ENCODE assay signal across 8 mouse cellular contexts in the genomic region with DNA sequence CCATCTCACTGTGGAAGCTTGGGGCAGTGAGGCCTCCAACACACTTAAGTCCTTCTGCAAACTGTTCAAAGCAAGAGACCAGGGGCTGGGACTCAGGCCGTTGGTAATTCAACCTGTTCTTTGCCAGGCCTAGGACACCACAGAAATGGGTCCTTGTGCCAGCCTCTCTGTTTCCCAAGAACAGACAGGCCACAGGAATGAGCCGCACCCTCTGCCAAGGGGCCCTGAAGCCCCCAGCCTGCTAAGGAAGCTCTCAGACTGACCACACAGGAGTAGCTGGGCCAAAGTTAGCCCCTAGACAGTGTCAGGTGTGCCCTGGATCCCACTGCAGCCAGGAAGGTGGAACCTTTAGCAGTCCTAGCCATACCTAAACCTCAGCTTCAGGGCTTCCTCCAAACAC. TPM values are rescaled to one million over a fixed set of nuclear protein-coding genes. Genes with fewer than 3 reads are reported as not detected.
DNase-seq lines count a peak whose midpoint lies in the region; ATAC-seq and TF ChIP-seq lines count a peak whose summit lies in the region.

No protein-coding gene starts in this region.

- peak; percentile 25 for DNase-seq in adrenal gland, adult 8-10 months
- no peak for DNase-seq in adrenal gland, postnatal 4 days (ENCODE audit: low spot score in 2 of 2)
- DNase-seq in spleen, adult 2 months (ENCODE audit: low read depth in 1 of 2, low spot score in 2 of 2), result no peak
- DNase-seq in spleen, postnatal 10 days (ENCODE audit: low spot score in 2 of 2), result no peak
- no peak for DNase-seq in hindbrain, embryonic 14.5 days (ENCODE audit: low spot score)
- DNase-seq in lung, postnatal 10 days, result peak; percentile 28
- DNase-seq in retina, postnatal 1 day, result no peak
- DNase-seq in right cerebral cortex, adult 18-20 months, result no peak

- H3K27me3 ChIP-seq in spleen, adult 2 months (ENCODE audit: control insufficient read depth, insufficient read depth, low read length), result no peaks in the 10 kb centered on the region
- no peaks in the 10 kb centered on the region for H3K27me3 ChIP-seq in hindbrain, embryonic 14.5 days (ENCODE audit: control insufficient read depth, insufficient read depth, low read length)

- ATAC-seq in hindbrain, embryonic 14.5 days (ENCODE audit: low FRiP score), result no peak

- peak overlapping the region; percentile 28 for H3K27ac ChIP-seq in spleen, adult 2 months (ENCODE audit: insufficient read depth, low read length)
- peak overlapping the region; percentile 92 for H3K27ac ChIP-seq in hindbrain, embryonic 14.5 days

- peak overlapping the region; percentile 68 for H3K4me3 ChIP-seq in spleen, adult 2 months (ENCODE audit: extremely low read depth, insufficient read depth, insufficient read length)
- H3K4me3 ChIP-seq in hindbrain, embryonic 14.5 days (replicated peaks; ENCODE audit: low read length), result peak overlapping the region; percentile 96

- no peaks in the 10 kb centered on the region for H3K9me3 ChIP-seq in hindbrain, embryonic 14.5 days (ENCODE audit: control insufficient read depth, low read length)

- H3K4me2 ChIP-seq in hindbrain, embryonic 14.5 days (replicated peaks), result peak overlapping the region; percentile 92

- H3K4me1 ChIP-seq in spleen, adult 2 months (ENCODE audit: control insufficient read depth, insufficient read depth, insufficient read length), result peaks cover 29% of the 10 kb centered on the region; the same call in 1 of the 2 replicates
- peaks cover 44% of the 10 kb centered on the region for H3K4me1 ChIP-seq in hindbrain, embryonic 14.5 days (replicated peaks; ENCODE audit: control insufficient read depth, insufficient read depth, low read length)

- WGBS in spleen, adult 2 months, result 50% methylated on average over 2 of the region's 2 CpGs
- 63% methylated on average over 2 of the region's 2 CpGs for WGBS in hindbrain, embryonic 14.5 days

- peak overlapping the region; percentile 87 for H3K9ac ChIP-seq in hindbrain, embryonic 14.5 days

- no peak for TF ChIP-seq CTCF in spleen, adult 2 months (IDR thresholded peaks at IDR 0.05; ENCODE audit: extremely low read depth, insufficient read depth, insufficient read length, insufficient replicate concordance)

- TF ChIP-seq POLR2A in spleen, adult 2 months (IDR thresholded peaks at IDR 0.05; ENCODE audit: low read depth, low read length), result no peak

- H3K36me3 ChIP-seq in spleen, adult 2 months (ENCODE audit: control insufficient read depth, insufficient read depth, low read length), result 0 out of 2 replicates have a peak, but pooled peaks cover 1% of the 10 kb centered on the region
- peaks cover 22% of the 10 kb centered on the region for H3K36me3 ChIP-seq in hindbrain, embryonic 14.5 days (replicated peaks; ENCODE audit: control insufficient read depth, insufficient read depth)

RNA-seq across cellular contexts. Expression of a gene that starts 1.1 kb away (rescaled TPM):
- total RNA-seq in adrenal gland, adult 8-10 months (2022), result 100 to 1,000 TPM; 118 to 131 (median 125) TPM
- 100 to 1,000 TPM; 145 to 158 TPM for total RNA-seq in adrenal gland, postnatal 4 days (2021)
- 147 and 188 TPM in 2 replicates for polyA plus RNA-seq in spleen, adult 2 months (2012; rRNA removed)
- 32.9 and 34.1 TPM in 2 replicates for polyA plus RNA-seq in hindbrain, embryonic 14.5 days (2014; fragmentation: Nextera tagmentation; extraction: Ambion mirVana)

RNA-seq across cellular contexts. Expression of a gene that starts 17.1 kb away (rescaled TPM):
- total RNA-seq in adrenal gland, adult 8-10 months (2022), result 1 to 10 TPM; 6.5 to 7.8 (median 7.7) TPM
- 10 to 100 TPM; 12.3 to 14.0 TPM for total RNA-seq in adrenal gland, postnatal 4 days (2021)
- polyA plus RNA-seq in spleen, adult 2 months (2012; rRNA removed), result 0.55 and 0.70 TPM in 2 replicates
- polyA plus RNA-seq in hindbrain, embryonic 14.5 days (2014; fragmentation: Nextera tagmentation; extraction: Ambion mirVana), result 12.1 and 14.1 TPM in 2 replicates

RNA-seq across cellular contexts. Expression of a gene that starts 17.1 kb away (rescaled TPM):
- 1 to 10 TPM; 2.5 to 7.1 (median 5.3) TPM for total RNA-seq in adrenal gland, adult 8-10 months (2022)
- total RNA-seq in adrenal gland, postnatal 4 days (2021), result 1 to 10 TPM; 1.4 to 3.4 TPM
- polyA plus RNA-seq in spleen, adult 2 months (2012; rRNA removed), result 0.15 and 0.29 TPM in 2 replicates
- 0.47 and 0.98 TPM in 2 replicates for polyA plus RNA-seq in hindbrain, embryonic 14.5 days (2014; fragmentation: Nextera tagmentation; extraction: Ambion mirVana)

Comparison
In these comparisons a context has a peak if more than half of its experiments do, and no peak if none do; other contexts are left out.
1. DNase-seq: peak in adrenal gland, adult 8-10 months (single experiment) and lung, postnatal 10 days (single experiment); none in adrenal gland, postnatal 4 days (0 of 2), spleen, adult 2 months (0 of 2), spleen, postnatal 10 days (0 of 2), hindbrain, embryonic 14.5 days (single experiment), retina, postnatal 1 day (single experiment) and right cerebral cortex, adult 18-20 months (single experiment).